Mouse (Mus musculus) left cerebral cortex, postnatal 36 days (tissue): ENCODE measurements around the gene Zfp747. TPM values are rescaled to one million over a fixed set of nuclear protein-coding genes. Genes with fewer than 3 reads are reported as not detected.
"Not testable (repeated sequence)": the region's sequence is repeated elsewhere in the genome, so short reads cannot be mapped to it uniquely, and the experiment has no call there.

ENCODE experiments used
- DNase-seq, 2 experiments: peaks; one replicate each; pipeline ENCODE4 v3.0.0; 2021 to 2022; ENCODE audit warnings: low spot score in 2 of 2, mixed read lengths in 1 of 2
- intact Hi-C: fragments of 180-260 bp; cut with DNase I; formaldehyde crosslinking; loops from one replicate; pipeline ENCODE4 v1.15.1; 2025
- total RNA-seq, 2 experiments: library from RNA; stranded (reverse); gene quantifications; 2 replicates each; pipeline ENCODE4 v1.2.3; 2021

The Zfp747 gene
- total RNA-seq, 2 experiments from 2014 or later = 5.7 to 7.2 TPM

DNA sequence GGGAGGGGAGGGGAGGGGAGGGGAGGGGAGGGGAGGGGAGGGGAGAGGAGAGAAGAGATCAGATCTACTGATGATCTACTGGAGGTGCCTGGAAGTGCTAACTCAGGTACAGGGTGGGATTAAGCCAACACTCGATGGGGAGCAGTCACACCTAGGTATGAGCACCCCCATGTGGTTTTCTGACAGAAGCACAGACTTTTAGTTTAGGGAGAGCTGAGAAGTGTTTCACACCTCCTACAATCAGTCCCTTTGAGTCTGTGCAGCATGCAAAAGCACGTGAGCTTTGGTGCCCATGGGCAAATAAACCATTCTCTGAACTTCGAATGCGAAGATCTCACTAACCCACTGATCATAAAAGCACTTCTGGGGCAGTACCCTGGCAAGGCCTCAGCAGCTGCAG lies 33.5 kb downstream of the Zfp747 start:
- intact Hi-C loops = loop anchor here (5.0 kb wide), 1 partner anchor 35 kb away; no protein-coding TSS in a partner anchor
- DNase-seq = no peak

DNA sequence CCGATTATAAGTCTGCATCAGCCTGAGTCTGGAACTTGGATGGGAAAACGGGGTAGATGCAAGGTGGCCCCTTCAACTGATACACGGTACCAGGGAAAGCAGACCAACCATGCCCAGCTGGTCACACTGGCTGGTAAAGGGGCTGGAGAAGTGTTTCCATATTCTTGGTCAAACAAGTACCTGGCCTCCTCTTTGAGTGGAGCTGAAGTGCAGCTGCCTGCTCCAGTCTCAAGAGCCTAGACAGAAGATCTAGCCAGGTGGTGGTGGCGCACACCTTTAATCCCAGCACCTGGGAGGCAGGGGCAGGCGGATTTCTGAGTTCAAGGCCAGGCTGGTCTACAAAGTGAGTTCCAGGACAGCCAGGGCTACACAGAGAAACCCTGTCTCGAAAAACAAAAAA lies 34.0 kb downstream of the Zfp747 start:
- intact Hi-C loops = loop anchor here (5.0 kb wide), 1 partner anchor 35 kb away; no protein-coding TSS in a partner anchor
- DNase-seq = not testable (repeated sequence)

DNA sequence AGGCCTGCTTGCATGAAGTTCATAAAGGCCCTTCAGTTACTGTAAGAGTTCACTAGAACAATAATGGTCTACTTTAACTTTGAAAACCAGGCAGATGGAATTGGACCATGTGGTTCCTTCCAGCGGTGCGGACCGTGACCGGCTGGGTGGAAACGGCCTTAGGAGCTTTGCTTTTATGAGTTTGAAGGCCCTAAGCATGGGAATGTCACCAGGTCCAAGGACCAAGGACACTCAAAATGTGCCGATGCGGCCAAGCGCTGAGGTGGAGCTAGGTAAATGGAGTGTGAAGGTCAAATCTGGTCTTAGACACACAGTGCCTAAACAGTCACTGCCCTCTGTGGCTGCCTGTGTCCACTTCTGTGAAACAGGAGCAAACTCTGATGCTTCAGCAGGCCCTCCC lies 34.5 kb downstream of the Zfp747 start:
- DNase-seq = no peak
- intact Hi-C loops = loop anchor here (5.0 kb wide), 1 partner anchor 34 kb away; no protein-coding TSS in a partner anchor

DNA sequence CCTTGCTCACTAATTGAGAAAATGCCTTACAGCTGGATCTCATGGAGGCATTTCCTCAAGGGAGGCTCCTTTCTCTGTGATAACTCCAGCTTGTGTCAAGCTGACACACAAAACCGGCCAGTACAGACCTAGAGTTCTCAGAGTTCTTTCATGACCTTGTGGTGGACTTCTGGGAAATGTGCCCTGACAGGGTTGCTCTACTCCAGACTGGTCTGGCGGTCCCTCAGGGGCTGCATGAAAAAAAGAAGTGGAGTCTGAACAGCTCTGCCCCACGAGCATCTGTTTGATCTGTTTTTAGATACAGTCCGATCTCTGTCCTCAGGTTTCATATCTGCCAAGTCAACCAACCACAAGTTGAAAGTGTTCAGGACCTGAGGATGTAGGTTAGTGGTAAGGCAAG lies 38.2 kb downstream of the Zfp747 start:
- no peak for DNase-seq
- intact Hi-C loops = no loop called here

DNA sequence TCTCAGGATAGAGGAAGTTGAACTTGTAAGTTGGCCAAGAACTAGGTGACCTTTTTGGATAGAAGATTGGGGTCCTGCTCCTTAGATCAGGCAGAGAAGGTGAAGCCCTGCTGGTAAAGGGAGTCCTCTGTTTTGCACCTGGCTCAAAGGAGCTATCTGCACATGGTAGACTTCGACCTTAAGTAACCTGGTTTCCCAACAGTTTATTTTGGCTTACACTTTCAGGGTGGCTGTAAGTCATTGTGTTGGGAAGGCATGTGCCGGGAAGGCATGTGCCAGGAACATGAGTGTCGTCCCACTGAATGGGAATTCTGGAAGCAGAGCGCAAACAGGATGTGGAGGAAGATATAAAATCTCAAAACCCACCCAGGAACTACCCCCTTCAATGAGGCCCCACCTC lies 40.2 kb downstream of the Zfp747 start:
- intact Hi-C loops = no loop called here

DNA sequence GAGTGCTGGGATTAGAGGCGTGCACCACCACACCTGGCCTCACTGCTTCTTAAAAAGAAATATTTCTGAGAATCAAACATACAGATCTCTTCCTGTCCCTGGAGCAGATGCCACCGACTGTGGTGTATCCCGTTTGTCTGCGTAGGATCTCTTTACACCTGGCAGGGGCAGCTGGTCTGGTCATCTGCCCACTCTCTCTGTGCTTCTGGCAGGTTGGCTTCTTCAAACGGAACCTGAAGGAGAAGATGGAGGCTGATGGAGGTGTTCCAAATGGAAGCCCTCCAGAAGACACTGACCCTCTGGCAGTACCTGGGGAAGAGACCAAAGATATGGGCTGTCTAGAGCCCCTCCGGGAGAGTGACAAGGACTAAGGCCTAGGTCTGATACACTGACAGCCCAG lies 42.6 kb downstream of the Zfp747 start:
- intact Hi-C loops = no loop called here
- DNase-seq = no peak

More for the DNA sequence above, 40.2 kb downstream of the Zfp747 start:
- no peak for DNase-seq

DNA sequence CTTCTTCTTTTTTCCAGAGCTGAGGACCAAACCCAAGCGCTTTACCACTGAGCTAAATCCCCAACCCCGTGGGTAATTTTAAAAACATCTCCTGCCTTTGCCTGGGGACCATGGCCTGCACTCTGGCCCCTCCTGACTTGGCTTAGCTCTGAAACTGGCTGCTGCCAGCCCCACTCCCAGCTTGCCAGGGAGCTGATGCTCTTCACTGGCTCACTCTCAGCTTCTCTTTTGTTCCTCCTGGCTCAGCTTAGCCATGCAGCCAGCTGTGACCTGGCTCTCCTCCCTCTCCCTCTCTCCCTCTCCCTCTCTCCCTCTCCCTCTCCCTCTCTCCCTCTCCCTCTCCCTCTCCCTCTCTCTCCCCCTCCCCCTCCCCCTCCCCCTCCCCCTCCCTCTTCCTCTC lies 49.2 kb downstream of the Zfp747 start:
- DNase-seq = no peak
- intact Hi-C loops = no loop called here

DNA sequence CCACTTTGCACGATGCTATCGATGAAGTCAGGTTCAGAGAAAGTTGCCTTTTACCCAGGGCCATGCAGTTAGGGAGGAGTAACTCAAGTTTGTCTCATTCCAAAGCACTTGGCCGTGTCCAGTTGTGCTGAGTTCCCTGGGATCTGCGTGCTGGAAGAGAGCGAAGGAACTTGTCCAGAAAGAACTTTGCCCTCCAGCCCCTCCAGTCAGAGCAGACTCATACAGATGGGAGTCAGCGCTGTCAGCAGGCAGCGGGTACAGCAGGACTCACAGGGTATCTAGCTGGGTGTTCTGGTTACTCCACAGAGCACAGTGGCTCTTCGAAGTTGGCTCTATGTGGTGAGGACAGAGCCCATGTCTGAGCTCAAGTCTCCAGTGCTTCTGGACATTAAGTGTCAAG lies 50.3 kb downstream of the Zfp747 start:
- DNase-seq = no peak

DNA sequence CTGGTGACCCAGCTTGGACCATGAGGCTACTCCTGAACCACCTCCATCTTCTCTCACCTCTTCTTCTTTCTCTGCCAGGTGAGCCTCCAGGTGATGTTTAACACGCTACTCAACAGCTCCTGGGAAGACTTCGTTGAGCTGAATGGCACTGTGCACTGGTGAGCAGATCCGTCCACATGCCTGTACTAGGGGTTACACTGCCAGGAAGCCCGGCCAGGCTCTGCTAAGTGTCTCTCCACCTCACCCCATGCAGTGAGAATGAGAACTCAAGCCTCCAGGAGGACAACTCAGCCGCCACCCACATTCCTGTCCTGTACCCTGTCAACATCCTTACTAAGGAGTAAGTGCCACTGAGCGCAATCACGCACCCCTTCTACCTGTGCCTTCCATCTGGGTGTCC lies 50.9 kb downstream of the Zfp747 start:
- DNase-seq = no peak
- intact Hi-C loops = no loop called here

More for the DNA sequence above, 50.3 kb downstream of the Zfp747 start:
- intact Hi-C loops = no loop called here

Other genes with a start within 250 kb of the Zfp747 start
- gene Spn, start 238.2 kb downstream of the Zfp747 start, total RNA-seq = under 1 TPM; 0.12 to 0.25 TPM
- gene Cd2bp2, start 180.0 kb downstream of the Zfp747 start, total RNA-seq = 10 to 100 TPM; 81.4 to 89.5 TPM
- 100 to 1,000 TPM in 1 of 2 experiments, 10 to 100 TPM in 1; 90.8 to 101 TPM for gene Tbc1d10b, start 167.6 kb downstream of the Zfp747 start, total RNA-seq
- gene Mylpf, start 167.2 kb downstream of the Zfp747 start, total RNA-seq = 1 to 10 TPM; 1.7 to 3.9 TPM
- 10 to 100 TPM; 18.6 to 19.4 TPM for gene Zfp553, start 143.0 kb downstream of the Zfp747 start, total RNA-seq
- gene Sept1, start 142.9 kb downstream of the Zfp747 start, total RNA-seq = 1 to 10 TPM; 3.2 to 5.6 TPM
- 10 to 100 TPM; 61.0 to 61.4 TPM for gene Zfp771, start 131.8 kb downstream of the Zfp747 start, total RNA-seq
- 10 to 100 TPM; 21.8 to 30.7 TPM for gene Dctpp1, start 115.3 kb downstream of the Zfp747 start, total RNA-seq
- 10 to 100 TPM; 38.4 to 43.1 TPM for gene Sephs2, start 102.0 kb downstream of the Zfp747 start, total RNA-seq
- under 1 TPM; 0.48 to 0.76 TPM for gene Itgal, start 79.8 kb downstream of the Zfp747 start, total RNA-seq
- 10 to 100 TPM; 14.4 to 15.0 TPM for gene Zfp768, start 30.5 kb downstream of the Zfp747 start, total RNA-seq
- gene 9130019O22Rik, start 11.1 kb upstream of the Zfp747 start, total RNA-seq = 1 to 10 TPM; 3.3 to 3.9 TPM
- 1 to 10 TPM; 7.7 to 8.2 TPM for gene E430018J23Rik, start 17.6 kb upstream of the Zfp747 start, total RNA-seq
- 1 to 10 TPM; 5.4 to 5.6 TPM for gene Zfp764, start 30.8 kb upstream of the Zfp747 start, total RNA-seq
- gene Zfp688, start 46.0 kb upstream of the Zfp747 start, total RNA-seq = 10 to 100 TPM; 13.7 to 18.6 TPM
- 1 to 10 TPM; 5.8 to 7.9 TPM for gene Zfp689, start 73.1 kb upstream of the Zfp747 start, total RNA-seq
- gene Prr14, start 83.6 kb upstream of the Zfp747 start, total RNA-seq = 10 to 100 TPM; 25.7 to 30.2 TPM
- gene Fbrs, start 103.1 kb upstream of the Zfp747 start, total RNA-seq = 10 to 100 TPM; 48.7 to 61.4 TPM
- gene Srcap, start 135.9 kb upstream of the Zfp747 start, total RNA-seq = 100 to 1,000 TPM in 1 of 2 experiments, 10 to 100 TPM in 1; 99.0 to 131 TPM
- 10 to 100 TPM in 1 of 2 experiments, 1 to 10 TPM in 1; 7.6 to 15.0 TPM for gene Gm42715, start 143.5 kb upstream of the Zfp747 start, total RNA-seq
- 1 to 10 TPM in 1 of 2 experiments, not detected in 1; 3.4 TPM for gene Tmem265, start 185.3 kb upstream of the Zfp747 start, total RNA-seq
- gene Phkg2, start 197.3 kb upstream of the Zfp747 start, total RNA-seq = 10 to 100 TPM; 69.2 to 81.4 TPM
- 1 to 10 TPM; 9.3 to 9.7 TPM for gene Ccdc189, start 212.5 kb upstream of the Zfp747 start, total RNA-seq
- gene Rnf40, start 212.7 kb upstream of the Zfp747 start, total RNA-seq = 10 to 100 TPM; 63.1 to 81.0 TPM
- 10 to 100 TPM; 22.1 to 24.7 TPM for gene Zfp629, start 239.7 kb upstream of the Zfp747 start, total RNA-seq